Mouse (Mus musculus) heart, embryonic 11.5 days (tissue): ENCODE data around the gene Cyth1. TPM values are rescaled to one million over a fixed set of nuclear protein-coding genes. Genes with fewer than 3 reads are reported as not detected.

ENCODE experiments used
- ATAC-seq: fragments of 200-750 bp; cut with Nextera tagmentation; replicated peaks from 2 replicates; pipeline ENCODE4 v1.8.0; 2017; ENCODE audit warnings: moderate library complexity; ENCODE audit not compliant: insufficient number of reproducible peaks, low FRiP score, low TSS enrichment
- H3K27ac ChIP-seq: fragments of 300-500 bp; sonication (generic); 2 replicates; pipeline ENCODE4 v1.5.1; 2014; ENCODE audit warnings: mild to moderate bottlenecking, low read depth, low read length
- H3K27me3 ChIP-seq: fragments of 300-500 bp; sonication (generic); 2 replicates; pipeline ENCODE4 v1.6.1; 2014; ENCODE audit warnings: mild to moderate bottlenecking, low read length, mixed read lengths; ENCODE audit not compliant: control insufficient read depth, insufficient read depth
- H3K36me3 ChIP-seq: fragments of 300-500 bp; sonication (generic); 2 replicates; pipeline ENCODE4 v1.6.1; 2014; ENCODE audit warnings: mild to moderate bottlenecking, low read length, moderate library complexity, mixed read lengths; ENCODE audit not compliant: control insufficient read depth, insufficient read depth
- H3K4me1 ChIP-seq: fragments of 300-500 bp; sonication (generic); 2 replicates; pipeline ENCODE4 v1.6.1; 2014; ENCODE audit warnings: low read length; ENCODE audit not compliant: control insufficient read depth, insufficient read depth
- H3K4me2 ChIP-seq: fragments of 300-500 bp; sonication (generic); 2 replicates; pipeline ENCODE4 v1.6.1; 2014; ENCODE audit warnings: mild to moderate bottlenecking, moderate library complexity
- H3K4me3 ChIP-seq: fragments of 300-500 bp; sonication (generic); 2 replicates; pipeline ENCODE4 v1.5.1; 2014; ENCODE audit warnings: low read depth, low read length
- H3K9ac ChIP-seq: fragments of 300-500 bp; sonication (generic); 2 replicates; pipeline ENCODE4 v1.6.1; 2014; ENCODE audit warnings: mild to moderate bottlenecking, low read depth, low read length, moderate library complexity
- H3K9me3 ChIP-seq: fragments of 300-500 bp; sonication (generic); replicated peaks from 2 replicates; pipeline ENCODE4 v1.6.1; 2016; ENCODE audit warnings: low read length; ENCODE audit not compliant: control insufficient read depth
- WGBS: fragments of 180-500 bp; shearing (Covaris S2); extraction: QIAGEN DNeasy Blood & Tissue Kit; methylation state at CpG from one replicate; pipeline ENCODE4 v1.1.7; 2014; ENCODE audit not compliant: insufficient replicate concordance; 5-methylcytosine and 5-hydroxymethylcytosine counted together
- polyA plus RNA-seq: library from polyadenylated mRNA; unstranded; fragments of >200 nt; fragmentation: Nextera tagmentation; extraction: Ambion mirVana; gene quantifications from 2 replicates; pipeline ENCODE4 v1.2.1, GENCODE M21; 2014

Gene Cyth1
- polyA plus RNA-seq, 1 experiment from 2014 or later: 10.6 TPM

DNA sequence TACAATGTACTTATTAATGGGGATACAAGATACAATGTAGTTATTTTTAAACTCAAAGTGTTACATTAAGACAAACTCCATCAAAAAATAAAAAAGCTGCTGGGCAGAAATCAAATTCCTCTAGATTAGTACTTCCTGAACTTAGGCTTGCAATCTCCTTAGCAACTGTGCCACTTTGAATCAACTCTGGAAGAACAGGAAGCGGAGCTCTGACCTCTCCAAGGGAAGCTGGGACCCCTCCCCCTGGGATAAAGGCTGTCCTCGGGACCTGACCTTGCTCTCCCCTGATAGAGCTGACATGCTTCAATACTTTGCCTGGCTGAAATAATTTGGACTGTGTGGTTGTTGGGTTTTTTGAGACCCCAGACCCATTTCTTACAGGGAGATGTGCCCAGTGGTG lies 151.7 kb downstream of the Cyth1 start:
- H3K4me1 ChIP-seq: no peaks in the 10 kb centered on the region
- H3K9ac ChIP-seq: no peak overlapping the region
- H3K36me3 ChIP-seq: no peaks in the 10 kb centered on the region
- WGBS: 37% methylated on average over 2 of the region's 2 CpGs
- no peak for ATAC-seq
- no peak overlapping the region for H3K4me3 ChIP-seq
- no peaks in the 10 kb centered on the region for H3K9me3 ChIP-seq
- no peak overlapping the region for H3K4me2 ChIP-seq
- H3K27me3 ChIP-seq: 0 out of 2 replicates have a peak, but pooled peaks cover 3% of the 10 kb centered on the region
- H3K27ac ChIP-seq: no peak overlapping the region

DNA sequence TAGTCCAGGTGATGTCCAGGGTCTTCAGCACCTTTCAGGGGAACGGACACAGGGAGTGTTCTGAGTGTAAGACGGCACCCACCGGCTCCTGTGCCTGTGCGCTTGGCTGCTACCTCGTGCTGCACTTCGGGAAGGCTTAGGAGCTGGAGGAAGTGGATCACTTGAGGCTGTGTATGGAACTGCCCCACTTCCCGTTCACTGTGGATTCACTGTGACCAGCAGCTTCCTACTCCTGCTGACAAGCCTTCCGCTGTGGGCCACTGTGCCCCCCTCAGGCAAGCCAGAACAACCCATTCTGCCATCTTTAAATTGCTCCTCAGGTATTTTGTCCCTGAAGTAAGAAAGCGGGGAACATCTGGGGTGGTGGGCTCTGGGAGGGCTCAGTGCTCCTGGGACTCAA lies 153.4 kb downstream of the Cyth1 start:
- no peak for ATAC-seq
- no peak overlapping the region for H3K9ac ChIP-seq
- no peaks in the 10 kb centered on the region for H3K9me3 ChIP-seq
- no peaks in the 10 kb centered on the region for H3K36me3 ChIP-seq
- 0 out of 2 replicates have a peak, but pooled peaks cover 3% of the 10 kb centered on the region for H3K27me3 ChIP-seq
- no peaks in the 10 kb centered on the region for H3K4me1 ChIP-seq
- H3K27ac ChIP-seq: no peak overlapping the region
- H3K4me3 ChIP-seq: no peak overlapping the region
- WGBS: 74% methylated on average over 9 of the region's 9 CpGs
- no peak overlapping the region for H3K4me2 ChIP-seq

DNA sequence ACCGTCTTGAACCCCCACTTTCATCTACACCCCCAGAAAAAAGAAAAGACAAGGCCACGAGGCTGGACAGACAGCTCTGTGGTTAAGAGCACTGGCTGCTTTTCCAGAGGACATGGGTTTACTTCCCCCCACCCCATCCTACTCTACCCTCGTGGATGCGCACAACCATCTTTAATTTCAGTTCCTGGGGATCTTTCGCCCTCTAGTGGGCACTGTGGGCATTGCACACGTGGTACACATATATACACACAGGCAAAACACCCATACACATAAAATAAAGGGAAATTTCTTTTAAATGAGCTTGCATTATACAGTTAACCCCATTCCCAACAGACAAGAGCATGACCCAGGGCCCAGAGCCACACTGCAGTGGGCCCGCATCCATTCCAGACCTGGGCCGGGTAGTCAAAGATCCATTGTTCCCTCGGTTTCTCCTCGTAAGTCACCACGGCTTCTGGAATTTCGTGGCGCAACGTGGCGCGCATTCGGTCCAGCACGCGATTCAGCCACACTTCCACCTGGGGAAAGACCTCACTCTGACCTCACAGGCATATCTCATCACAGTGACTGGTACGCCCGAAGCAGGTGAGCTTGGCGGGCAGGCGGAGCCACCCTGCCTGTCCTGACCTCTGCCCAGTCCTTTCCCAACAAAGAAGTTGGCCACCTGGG lies 157.3 kb downstream of the Cyth1 start:
- no peak overlapping the region for H3K27ac ChIP-seq
- ATAC-seq: no peak
- H3K4me2 ChIP-seq: no peak overlapping the region
- no peak overlapping the region for H3K4me3 ChIP-seq
- peaks cover 5% of the 10 kb centered on the region; the same call in 1 of the 2 replicates for H3K27me3 ChIP-seq
- no peaks in the 10 kb centered on the region for H3K36me3 ChIP-seq
- WGBS: 86% methylated on average over 23 of the region's 23 CpGs
- no peaks in the 10 kb centered on the region for H3K9me3 ChIP-seq
- H3K9ac ChIP-seq: no peak overlapping the region
- no peaks in the 10 kb centered on the region; the same call in 1 of the 2 replicates for H3K4me1 ChIP-seq

DNA sequence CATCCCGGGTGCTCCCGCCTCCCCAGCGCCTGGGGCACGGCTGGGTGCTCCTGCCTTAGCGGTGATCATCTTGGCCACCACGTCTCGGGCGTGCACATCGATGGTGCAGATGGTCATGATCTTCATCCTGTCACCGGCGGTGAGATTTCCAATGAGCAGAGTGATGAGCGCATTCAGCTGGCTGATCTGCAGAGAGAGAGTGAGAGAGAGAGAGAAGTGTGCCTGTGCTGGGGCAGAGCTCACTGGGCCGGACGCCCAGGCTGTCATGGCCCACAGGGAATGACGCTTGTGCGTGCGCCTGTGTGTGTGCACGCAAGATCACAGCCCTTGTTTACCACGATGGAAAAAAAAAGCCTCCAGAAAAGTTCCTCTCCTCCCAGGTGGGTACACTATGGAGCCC lies 159.5 kb downstream of the Cyth1 start:
- Histone ChIP-seq H3K4me3 (no peak overlapping the region), H3K27ac (no peak overlapping the region), H3K9me3 (no peaks in the 10 kb centered on the region), H3K27me3 (peaks cover 2% of the 10 kb centered on the region; the same call in 1 of the 2 replicates), H3K4me2 (no peak overlapping the region), H3K4me1 (peaks cover 4% of the 10 kb centered on the region), H3K9ac (no peak overlapping the region), H3K36me3 (no peaks in the 10 kb centered on the region)
- 81% methylated on average over 19 of the region's 19 CpGs for WGBS
- ATAC-seq: no peak

DNA sequence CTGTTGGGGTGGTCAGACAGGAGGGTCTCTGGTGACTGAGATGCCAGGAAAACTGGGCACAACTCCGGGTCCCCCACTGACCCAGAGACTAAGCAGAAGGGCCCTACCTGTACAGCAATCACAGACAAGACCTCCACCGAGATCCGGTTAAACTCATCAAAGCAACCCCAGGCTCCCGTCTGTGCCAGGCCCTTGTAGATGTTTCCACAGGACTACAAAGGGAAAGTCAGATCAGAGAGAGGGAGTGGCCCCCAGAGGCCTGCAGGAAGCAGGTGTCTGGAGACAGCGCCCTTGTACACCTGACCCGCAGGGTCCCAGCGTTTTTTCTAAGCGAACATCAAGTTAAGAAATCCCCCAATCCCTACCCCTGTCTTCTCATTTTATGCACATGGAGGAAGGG lies 162.4 kb downstream of the Cyth1 start:
- Histone ChIP-seq H3K4me1 (peaks cover 4% of the 10 kb centered on the region), H3K9ac (no peak overlapping the region), H3K27me3 (peaks cover 2% of the 10 kb centered on the region; the same call in 1 of the 2 replicates), H3K9me3 (no peaks in the 10 kb centered on the region), H3K36me3 (no peaks in the 10 kb centered on the region), H3K27ac (no peak overlapping the region), H3K4me2 (no peak overlapping the region), H3K4me3 (no peak overlapping the region)
- ATAC-seq: no peak
- WGBS: 81% methylated on average over 8 of the region's 8 CpGs

DNA sequence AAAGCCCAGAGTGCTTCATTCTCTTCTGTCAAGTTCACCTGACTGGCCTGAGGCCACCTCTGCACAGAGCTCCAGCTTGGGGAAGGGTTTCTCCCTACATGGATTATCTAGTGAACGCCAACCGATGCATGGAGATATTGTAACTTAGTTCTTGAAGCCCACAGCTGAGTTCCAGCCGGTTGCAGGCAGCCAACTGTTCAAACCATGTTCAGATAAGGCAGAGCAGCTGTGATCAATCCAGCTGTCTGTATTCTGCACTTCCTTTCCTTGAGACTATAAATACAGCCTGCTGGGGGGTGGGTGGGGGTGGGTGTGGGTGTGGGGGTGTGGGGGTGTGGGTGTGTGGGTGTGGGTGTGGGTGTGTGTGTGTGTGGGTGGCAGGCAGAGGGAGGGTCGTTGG lies 163.2 kb downstream of the Cyth1 start:
- Histone ChIP-seq H3K9ac (no peak overlapping the region), H3K4me1 (peaks cover 4% of the 10 kb centered on the region), H3K27ac (no peak overlapping the region), H3K4me3 (no peak overlapping the region), H3K4me2 (no peak overlapping the region), H3K36me3 (no peaks in the 10 kb centered on the region), H3K9me3 (no peaks in the 10 kb centered on the region), H3K27me3 (peaks cover 2% of the 10 kb centered on the region)
- 27% methylated on average over 4 of the region's 4 CpGs for WGBS
- no peak for ATAC-seq

DNA sequence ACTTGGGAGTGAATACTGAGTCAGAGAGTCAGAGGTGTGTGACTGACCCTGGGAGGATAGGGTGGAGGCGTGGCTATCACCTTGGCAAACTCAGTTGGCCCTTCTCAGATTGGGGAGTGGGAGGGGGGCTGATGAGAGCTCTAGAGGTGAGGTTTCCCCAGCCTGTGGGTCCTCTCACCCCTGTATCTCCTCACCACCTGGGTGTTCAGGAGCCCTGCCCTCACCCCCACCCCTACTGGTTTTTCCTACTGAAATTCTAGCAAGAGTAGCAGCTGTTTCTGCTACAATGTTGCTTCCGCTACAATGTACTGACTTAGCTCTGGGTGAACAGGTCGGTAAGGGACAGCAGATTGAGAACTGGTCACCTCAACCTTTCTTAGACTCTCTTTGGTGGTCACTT lies 164.1 kb downstream of the Cyth1 start:
- Histone ChIP-seq H3K4me2 (no peak overlapping the region), H3K4me1 (peaks cover 4% of the 10 kb centered on the region), H3K4me3 (no peak overlapping the region), H3K27me3 (peaks cover 2% of the 10 kb centered on the region), H3K9me3 (no peaks in the 10 kb centered on the region), H3K36me3 (no peaks in the 10 kb centered on the region), H3K27ac (no peak overlapping the region), H3K9ac (no peak overlapping the region)
- no peak for ATAC-seq
- WGBS: 65% methylated on average over 3 of the region's 3 CpGs

DNA sequence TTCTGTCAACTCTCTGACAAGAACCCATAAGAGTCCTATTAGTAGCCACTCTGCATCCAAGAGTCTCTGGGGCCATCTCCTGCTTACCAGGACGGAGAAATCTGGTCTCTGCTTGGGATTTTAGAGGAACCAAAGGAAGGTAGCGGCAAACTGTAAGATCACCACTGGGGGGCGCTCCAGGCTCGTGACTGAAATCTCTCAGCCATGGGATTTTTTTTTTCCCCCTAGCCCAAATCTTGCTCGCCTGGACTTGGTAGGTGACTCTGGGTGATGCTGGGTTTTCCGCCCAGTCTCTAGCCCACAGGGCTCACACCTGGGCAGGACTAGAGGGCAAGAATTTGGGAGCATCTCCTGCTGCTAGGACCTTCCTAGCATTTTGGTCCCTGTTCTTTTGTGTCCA lies 164.6 kb downstream of the Cyth1 start:
- no peak overlapping the region for H3K4me2 ChIP-seq
- 6% methylated on average over 6 of the region's 6 CpGs for WGBS

DNA sequence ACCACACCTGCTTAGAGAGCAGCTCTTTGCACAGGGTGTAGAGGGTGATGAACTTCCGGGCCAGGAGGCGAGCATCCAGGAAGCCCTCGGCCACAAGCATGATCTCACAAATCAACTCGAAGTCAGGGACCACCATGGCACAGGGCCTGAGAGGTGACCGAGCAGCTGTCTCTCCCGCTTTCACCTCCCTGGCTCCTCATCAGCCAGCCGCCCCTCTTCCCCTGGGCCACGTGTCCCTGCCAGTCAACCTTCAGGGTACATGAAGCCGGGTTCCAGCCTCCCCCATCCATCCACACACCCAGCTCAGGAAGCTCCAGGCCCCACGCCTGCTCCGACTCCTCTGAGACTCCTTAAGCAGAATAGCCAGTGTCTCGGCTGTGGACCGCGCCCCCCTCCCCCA lies 166.1 kb downstream of the Cyth1 start:
- Histone ChIP-seq H3K4me1 (peaks cover 4% of the 10 kb centered on the region), H3K9me3 (no peaks in the 10 kb centered on the region), H3K27ac (no peak overlapping the region), H3K9ac (no peak overlapping the region), H3K36me3 (no peaks in the 10 kb centered on the region), H3K27me3 (peaks cover 2% of the 10 kb centered on the region), H3K4me3 (no peak overlapping the region), H3K4me2 (no peak overlapping the region)
- 73% methylated on average over 14 of the region's 14 CpGs for WGBS
- ATAC-seq: no peak

More for the DNA sequence above, 164.6 kb downstream of the Cyth1 start:
- ATAC-seq: no peak
- no peaks in the 10 kb centered on the region for H3K9me3 ChIP-seq
- no peak overlapping the region for H3K9ac ChIP-seq
- H3K36me3 ChIP-seq: no peaks in the 10 kb centered on the region
- H3K4me1 ChIP-seq: peaks cover 4% of the 10 kb centered on the region
- no peak overlapping the region for H3K27ac ChIP-seq
- H3K27me3 ChIP-seq: peaks cover 2% of the 10 kb centered on the region
- H3K4me3 ChIP-seq: no peak overlapping the region
